Mouse (Mus musculus) heart, adult 11 months (tissue): ENCODE data around the gene Crybb1.

ENCODE experiments used
- DNase-seq: peaks from one replicate; pipeline ENCODE4 v3.0.0; 2022

Gene Crybb1

DNA sequence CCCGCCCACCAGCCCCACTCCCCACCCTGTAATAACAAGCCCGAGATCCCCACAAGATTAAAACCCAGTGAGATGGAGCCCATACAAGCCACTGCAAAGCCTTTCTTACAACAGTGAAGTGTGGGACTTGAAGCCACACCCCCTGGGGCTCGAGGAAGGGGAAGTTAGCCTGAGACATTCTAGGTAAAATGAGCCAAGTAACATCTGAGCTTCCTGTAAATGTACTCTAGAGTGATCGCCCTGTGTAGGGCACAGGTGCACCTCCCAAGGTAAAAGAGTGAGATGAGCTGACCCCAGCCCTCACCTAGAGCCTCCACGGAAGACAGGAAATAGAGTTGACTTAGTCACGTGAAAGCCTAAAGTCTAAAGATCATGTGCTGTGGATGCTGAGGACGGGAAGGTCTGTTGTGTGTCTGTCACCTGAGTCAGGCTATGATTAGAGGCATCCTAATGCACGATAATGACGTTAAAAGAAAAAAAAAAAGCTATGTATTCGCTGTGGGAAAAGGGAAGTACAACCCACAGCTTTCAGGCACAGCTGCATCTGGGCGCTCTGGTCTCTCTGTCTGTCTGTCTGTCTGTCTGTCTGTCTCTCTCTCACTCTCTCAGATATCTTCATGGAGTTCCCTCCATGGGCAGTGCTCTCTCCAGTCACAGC lies 31.5 kb downstream of the Crybb1 start:
- peak; percentile 94 for DNase-seq

DNA sequence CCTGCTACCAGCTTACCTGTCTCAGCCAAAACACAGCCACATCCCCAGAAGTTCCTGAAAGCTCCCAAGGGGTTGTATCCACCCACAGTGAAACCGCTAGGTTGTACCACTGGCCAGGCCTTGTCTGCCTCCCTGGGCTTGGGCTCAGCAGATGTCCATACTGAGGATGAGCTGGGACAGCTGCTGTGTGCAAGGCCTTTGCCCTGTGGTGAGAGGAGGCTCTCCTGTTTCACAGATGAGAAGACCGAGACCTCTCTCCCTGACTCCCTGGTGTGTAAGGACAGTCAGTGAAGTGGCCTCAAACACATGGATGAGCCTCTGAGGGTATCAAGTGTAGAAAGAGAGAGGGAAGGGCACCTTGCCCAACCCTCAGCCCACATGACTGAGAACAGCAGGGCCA lies 32.0 kb downstream of the Crybb1 start:
- DNase-seq: peak; percentile 87

DNA sequence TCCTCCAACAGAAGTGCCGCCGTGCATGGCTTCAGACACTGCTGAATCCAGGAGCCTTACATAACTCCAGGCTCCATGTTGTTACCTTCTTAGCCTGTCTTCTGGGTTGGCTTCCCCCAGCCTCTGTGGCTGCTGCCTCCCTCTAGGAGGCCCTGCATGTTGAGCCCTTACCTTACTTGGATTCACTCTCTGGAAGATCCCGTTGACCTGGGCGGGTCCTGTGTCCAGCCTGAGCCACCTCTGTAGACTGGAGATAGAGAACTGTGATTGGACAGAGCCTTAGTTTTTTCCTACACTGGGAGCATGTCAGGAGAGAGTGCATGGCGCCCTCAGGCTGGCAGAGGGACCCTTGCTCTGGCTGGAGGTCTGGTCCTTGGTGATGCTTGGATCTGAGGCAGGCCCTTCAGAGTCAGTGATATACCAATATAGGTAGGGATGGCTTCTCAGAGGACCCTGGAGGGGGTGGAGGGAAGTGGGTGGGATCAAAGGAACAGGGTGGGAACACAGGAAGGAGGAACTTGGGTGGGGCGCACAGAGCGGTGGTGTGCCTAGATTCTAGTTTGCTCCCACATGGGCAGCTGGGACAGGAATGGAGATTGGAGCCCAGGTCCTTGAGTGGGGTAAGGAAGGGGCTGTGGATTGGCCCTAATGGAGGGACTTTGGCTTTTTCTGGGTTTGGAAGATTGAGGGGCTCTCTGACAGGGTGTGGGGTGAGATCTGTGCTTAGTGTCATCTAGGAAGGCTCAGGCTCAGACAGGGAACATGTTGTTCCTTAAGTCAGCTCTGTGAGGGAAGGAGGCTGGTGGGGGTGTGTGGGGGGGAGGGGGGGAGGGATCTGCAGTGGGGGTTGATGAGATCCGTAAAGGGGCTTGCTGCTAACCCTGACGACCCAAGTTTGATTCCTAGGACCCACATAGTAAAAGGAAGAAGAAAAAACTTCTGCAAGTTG lies 32.9 kb downstream of the Crybb1 start:
- DNase-seq: peak; percentile 98

DNA sequence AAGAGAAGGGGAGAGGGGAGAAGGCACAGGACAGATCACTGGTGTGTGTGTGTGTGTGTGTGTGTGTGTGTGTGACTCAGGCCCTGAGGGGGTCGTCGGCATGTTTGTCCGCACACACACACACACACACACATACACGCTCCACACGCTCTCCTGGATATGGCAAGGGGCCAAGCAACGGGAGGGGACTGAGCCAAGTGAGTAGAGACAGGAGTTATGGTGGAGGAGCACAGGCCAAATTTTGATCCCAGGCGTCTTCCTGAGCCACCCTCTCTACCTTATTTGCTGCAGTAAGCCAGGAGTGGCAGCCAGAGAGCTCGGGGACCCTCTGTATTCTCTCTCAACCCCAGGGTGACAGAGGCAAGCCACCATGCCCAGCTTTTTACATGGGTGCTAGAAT lies 33.6 kb downstream of the Crybb1 start:
- DNase-seq: peak; percentile 97

DNA sequence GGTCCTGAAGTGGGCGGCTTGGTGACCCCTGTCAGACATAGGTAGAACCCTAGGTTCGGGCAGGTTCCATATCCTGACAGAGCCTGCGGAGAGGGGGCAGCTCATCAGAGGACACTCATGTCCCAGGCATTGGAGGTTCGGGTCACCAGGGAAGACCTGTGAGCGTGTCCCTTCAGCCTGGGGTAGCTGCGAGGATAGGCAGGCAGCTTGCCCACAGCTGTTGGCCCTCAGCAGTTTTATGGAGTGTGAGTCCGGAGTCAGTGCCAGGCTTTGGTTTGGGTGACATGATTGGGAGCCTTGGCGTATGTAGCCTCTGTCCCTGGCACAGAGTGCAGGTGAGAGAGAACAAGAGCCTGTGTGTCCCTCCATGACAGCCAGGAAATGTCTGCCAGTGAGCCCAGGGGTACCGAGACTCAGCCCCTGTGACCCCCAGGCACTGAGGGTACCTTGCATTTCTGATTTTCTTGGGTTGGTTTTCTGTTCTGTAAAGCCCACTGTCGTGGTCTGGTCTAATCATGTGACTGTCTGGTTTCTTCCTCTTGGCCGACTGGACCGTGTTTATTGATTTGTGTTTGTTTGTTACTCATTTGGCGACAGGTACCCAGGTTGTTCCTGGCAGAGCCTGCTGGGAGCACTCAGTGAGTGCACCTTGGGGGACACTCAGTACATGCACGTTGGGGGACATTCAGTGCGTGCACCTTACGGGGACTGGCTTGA lies 34.4 kb downstream of the Crybb1 start:
- peak; percentile 98 for DNase-seq

DNA sequence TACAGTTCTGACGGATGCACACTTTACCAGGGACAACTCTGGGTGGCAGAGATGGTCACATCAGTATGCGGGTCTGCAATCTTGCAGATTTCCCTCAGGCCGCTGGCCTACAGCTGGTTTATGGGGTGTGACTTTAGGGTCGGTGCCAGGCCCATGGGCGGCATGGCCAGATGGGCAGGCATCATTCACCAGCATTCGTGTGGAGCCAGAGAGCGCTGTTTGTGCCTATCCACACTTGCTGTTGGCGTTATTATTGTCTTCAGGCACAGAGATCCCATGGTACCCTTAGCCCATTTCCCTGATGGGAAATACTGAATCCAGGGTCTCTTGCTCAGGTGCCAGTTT lies 34.9 kb downstream of the Crybb1 start:
- DNase-seq: no peak

DNA sequence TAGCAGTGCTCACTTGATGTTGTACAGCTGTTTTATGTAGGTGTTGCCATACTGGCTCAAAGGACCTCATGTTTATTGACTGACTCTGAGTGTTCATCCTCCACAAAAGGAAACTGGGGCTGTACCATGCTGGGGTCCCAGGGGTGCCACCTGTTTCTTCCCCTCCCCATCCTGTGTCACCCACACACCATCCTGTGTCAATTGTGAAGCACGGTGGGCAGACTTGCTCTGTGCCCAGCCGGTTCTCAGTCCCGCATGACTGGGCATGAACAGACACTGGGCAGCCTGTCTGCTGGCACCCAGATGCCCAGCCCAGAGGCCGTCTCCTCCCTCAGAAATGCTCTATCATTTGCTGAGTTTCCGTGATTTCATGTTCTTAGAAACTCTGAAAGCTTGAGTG lies 36.3 kb downstream of the Crybb1 start:
- DNase-seq: no peak

DNA sequence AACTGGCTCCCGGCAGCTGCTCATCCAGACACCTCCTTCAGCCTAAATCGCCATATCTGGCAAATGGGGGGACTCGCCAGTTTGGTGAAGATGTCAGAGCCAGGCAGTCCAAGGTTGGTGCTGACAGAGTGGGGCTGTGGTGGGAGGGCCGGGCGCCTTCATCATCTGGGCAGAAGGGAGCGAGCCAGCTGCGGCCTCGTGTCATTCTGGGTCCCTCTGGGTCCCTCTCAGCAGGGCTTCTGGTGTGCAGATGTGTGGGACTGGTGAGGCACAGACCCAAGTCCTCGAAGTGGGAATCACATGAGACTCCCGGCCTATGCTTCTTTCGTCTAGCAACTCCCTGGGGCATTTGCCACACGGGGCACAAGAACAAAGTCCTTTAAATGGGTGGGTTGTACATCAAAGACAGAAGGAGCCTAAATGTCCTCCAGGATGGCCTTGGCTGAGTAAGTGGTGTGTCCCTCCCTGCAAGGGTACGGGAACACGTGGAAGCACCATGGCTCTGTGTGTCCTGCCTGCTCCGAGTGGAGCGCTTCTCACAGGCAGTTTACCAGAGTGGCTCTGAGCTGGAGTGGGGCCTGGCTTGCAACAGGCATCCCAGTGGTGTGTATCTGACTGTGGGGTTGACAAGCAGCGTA lies 36.8 kb downstream of the Crybb1 start:
- no peak for DNase-seq

DNA sequence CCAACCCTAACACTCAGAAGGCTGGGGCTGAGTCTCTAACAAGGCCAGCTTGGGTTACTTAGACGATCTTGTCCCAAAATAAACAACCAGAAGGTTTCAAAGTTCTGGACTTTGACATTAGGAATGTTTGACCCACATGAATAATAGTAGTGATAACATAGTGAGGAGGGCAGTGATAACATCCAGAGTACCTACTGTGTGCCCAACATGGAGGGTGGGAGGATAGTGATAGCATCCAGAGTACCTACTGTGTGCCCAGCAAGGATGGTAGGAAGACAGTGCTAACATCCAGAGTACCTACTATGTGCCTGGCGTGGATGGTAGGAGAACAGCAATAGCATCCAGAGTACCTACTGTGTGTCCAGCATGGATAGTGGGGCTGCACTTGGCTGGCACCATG lies 38.2 kb downstream of the Crybb1 start:
- no peak for DNase-seq

DNA sequence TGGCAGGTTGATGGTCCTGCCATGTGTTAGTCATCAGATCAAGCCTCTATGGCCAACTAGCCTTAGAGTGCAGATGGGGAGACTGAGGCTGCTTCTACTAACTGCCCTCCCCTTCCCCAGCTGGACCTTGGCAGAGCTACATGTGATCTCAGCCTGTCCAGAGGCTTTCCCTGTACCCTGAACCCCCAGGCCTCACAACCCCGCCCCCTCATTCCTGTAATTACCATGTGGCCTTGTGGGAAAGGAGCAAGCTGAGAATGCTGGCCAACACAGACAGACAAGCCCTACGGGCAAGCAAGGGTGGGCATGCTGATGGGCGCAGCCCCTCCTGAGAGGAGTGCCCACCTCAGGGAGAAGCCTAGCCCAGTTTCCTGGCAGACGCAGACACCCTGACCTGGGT lies 39.1 kb downstream of the Crybb1 start:
- DNase-seq: no peak

DNA sequence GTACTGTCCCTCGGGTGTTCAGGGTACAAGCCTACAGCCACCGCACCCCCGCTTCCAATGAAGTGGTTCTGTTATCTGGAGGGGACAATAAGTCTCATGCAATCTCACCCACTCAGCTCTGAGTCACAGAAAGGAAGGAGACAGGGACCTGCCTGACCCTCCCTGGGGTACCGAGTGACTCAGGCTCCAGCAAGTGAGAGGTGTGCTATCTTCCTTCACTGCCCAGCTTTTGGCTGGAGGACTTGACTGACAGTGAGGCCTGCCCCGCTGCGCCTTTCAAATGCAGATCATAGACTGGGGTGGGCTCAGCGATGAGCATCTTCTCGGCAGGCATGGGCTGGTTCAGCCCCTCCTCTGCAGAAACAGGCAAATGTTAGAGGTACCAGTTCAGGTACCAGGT lies 39.5 kb downstream of the Crybb1 start:
- peak; percentile 85 for DNase-seq

DNA sequence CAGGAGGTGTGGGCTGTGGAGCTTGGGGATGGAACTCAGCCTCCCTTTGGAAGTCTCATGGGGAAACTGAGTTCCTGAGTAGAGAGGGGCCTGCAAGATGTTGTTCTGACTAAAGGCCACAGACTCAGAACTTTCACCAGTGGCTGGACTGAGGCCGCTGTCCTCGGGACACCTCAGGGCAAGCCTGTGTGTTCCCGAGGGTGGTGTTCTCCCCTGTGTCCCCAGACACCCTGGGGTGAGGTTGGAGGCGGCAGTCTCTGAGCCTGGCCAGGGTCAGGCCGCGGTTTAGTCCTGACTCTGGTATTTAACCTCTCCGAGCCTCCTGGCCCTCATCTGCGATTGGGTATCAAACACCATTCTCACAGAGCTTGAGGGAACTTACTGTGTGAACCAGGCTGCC lies 39.9 kb downstream of the Crybb1 start:
- peak; percentile 87 for DNase-seq

DNA sequence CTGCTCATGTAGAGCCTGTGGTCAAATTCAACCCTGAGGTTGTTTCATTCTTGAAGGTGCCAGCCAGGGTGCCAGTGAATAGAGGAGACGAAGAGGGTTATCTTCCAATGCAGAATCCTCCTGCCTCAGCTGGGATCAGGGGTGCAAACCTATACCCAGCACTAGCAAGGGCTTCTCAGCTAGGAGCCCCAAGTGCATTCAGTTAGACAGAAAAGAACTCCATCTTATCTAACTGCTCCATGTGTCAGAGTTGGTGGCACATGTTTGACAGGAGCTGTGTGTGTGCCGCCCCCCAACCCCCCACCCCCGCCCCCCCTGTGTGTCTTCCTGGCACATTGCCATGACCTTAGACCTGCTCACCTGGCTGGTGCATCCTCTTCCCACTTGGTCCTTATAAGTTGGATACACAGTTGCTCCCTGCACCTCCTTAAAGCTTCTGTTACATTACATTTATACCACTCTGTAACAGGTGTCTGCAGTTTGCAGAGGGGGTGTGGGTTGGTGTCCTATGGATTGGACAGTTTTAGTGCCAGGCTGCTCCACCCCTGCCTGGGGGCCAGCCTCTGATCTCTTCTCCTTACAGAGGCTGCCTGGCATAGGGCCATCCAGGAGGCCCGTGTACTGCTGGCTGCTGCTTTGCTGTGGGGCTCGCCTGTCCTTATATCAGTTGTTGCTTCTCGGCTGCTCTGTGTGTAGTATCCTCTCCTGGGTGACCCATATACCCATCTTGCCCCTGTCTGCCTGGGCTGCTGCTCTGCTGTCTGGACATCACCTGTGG lies 41.0 kb downstream of the Crybb1 start:
- DNase-seq: no peak

DNA sequence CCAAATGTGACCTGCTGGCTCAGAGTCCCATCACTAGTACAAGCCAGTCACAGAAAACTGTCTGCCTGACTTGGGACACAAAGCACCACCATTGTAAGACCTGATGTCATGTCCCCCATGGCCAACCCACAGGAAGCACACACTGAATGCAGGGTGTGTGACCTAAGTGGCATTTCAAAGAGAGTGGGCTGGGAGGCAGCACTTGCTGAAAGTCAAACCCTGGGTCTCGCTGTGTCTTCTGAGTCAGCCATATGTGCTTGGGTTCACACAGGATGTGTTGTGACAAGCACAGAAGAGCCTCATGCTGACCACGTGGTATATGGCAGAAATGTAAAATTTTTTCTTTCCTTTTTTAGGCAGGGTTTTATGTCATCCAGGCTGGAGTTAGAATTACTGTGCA lies 41.6 kb downstream of the Crybb1 start:
- DNase-seq: no peak

DNA sequence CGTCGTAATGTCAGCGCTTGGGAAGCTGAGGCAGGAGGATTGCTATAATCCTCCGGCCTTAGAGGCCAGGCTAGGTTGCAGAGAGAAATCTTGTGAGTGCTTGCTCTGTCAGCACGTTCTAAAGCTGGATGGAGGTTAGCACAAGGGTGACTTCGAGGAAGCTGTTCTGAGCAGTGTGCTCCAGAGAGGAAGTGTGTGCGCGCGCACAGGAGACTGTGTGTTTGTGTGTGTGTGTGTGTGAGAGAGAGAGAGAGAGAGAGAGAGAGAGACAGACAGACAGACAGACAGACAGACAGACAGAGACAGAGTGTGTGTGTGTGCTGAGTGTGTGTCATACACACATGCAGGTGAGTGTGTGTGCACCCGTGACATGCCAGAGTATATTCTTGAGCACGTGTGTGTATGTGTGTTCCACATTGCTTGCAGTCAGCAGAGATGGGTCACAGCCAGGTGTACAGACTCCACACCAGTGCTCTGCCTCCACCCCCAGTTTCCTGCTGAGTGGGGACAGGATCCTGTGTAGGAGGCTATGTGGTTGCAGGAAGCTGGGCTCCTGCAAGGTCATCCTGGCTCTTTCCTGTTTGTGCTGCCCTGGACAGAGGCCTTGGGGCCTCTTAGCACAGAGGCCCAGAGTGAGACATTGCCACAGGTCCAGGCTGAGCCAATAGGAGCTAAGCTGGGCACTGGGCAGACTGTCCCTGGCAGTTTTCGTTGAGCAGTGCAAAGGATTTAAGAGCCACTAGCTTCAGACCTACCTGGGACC lies 42.8 kb downstream of the Crybb1 start:
- peak; percentile 99 for DNase-seq

DNA sequence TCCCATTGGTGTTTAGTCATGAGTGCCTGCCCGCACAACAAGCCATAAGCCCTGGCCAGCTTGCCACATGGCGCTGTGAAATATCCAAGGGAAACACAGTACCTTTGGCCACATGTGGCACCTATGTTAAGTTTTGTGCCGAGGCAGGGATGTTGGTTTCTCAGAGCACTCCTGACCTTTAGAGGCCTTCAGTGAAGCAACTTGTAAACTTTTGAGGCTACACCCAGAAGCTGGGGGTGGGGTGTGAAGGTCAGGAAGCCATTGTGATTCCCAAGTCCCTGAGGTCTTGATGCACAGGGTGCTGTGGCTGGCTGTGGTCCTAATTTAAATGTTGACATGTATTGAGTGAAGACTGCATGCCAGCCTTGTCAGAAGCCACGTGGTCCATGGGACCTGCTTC lies 43.8 kb downstream of the Crybb1 start:
- peak; percentile 91 for DNase-seq

DNA sequence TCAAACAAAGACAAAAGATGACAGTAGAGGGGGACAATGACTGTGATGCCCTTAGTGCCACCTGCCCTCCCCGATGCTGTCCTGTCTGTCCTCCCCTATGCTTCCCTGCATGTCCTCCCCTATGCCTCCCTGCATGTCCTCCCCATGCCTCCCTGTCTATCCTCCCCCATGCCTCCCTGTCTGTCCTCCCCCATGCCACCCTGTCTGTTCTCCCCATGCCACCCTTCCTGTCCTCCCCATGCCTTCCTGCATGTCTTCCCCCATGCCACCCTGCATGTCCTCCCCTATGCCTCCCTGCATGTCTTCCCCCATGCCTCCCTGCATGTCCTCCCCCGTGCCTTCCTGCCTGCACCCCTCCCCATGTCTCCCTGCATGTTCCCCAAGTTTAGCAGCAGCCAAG lies 44.5 kb downstream of the Crybb1 start:
- DNase-seq: peak; percentile 83

DNA sequence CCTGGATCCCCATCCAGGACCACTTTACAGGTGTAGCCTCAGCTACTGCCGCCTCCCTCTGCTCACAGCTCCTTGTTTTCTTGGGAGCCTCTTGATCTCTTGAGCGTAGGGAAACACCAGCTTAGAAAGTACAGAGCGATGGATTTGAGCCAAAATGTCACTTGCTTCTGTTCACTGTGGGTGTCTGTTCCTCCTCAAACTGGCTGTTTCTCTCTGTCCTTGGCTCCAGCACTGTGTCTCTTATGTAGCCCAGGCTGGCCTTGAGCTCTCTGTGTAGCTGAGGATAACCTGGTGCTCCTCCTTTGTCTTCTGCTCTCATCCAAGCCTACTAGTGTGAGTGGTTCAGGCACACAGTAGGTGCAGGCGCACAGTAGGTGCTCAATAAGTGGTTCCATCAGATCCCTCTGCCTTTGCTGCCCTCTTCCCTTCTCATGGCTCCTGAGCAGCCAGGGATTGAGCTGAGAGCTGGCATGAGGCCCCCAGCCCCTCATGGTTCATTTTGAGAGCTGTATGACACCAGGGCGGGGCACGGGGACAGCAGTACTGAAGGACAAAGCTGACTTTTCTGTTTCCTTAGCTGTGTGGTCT lies 45.2 kb downstream of the Crybb1 start:
- DNase-seq: peak; percentile 92

DNA sequence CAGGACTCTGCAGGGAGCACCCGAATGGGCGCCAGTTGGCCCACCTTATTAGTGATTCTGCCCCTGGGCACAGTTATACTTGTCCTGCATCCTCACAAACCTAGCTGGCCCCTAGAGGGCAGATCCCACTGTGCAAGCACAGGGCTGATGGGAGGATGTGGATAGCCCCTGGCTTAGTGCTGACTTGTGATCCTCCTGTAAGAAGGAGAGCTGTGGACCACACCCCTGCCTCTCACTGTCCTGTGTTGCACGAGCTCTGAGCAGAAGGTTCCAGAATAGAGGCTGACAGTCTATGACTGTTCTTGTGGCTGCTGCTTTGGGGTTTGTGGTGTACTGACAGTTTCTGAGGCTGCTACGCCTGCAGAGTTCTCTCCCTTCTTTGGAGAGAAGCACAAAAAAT lies 46.1 kb downstream of the Crybb1 start:
- peak; percentile 91 for DNase-seq

DNA sequence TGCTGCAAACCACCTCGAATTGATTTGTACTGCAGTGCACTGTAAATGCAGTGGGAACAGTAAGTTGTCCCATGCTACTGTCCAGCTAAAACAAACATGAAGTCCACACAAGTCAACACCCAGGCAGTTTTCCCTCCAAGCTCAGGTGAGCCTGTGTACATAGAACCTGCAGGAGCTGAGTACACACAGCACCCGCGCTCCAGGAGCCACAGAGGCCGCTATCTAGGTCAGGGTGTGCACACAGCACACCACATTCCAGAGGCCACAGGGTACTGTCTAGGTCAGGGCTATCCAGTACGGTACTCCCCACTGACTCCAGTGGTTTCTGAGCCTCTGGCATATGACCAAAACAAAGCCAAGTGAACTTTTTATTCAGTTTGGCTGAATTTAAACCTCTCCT lies 46.7 kb downstream of the Crybb1 start:
- DNase-seq: no peak

DNA sequence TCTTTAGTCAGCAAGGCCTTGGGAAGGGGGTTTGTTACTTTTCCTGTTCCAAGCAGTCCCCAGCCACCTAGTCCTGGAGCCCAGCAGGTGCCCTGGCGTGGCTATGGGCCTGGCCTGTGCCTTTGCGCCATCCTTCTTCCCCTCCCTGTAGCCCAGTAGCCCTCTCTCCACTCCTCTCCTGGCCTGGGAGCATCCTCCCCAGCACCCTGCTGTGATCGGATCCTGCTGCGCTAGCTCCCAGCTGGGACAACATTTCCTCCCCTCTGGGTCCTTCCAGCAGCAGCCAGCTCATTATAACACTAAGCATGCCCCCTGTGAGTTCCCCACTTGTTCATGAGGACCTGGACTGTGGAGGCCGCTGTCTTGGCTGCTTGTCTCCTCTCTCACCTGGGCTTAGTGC lies 50.2 kb downstream of the Crybb1 start:
- DNase-seq: no peak
